Mouse (Mus musculus): ENCODE results near the gene Vmn1r6. TPM values are rescaled to one million over a fixed set of nuclear protein-coding genes. Genes with fewer than 3 reads are reported as not detected.
"Not testable (repeated sequence)": the region's sequence is repeated elsewhere in the genome, so short reads cannot be mapped to it uniquely, and the experiment has no call there.

Vmn1r6 gene
- polyA plus RNA-seq (2017; shearing (Covaris generic)) = not detected

DNA sequence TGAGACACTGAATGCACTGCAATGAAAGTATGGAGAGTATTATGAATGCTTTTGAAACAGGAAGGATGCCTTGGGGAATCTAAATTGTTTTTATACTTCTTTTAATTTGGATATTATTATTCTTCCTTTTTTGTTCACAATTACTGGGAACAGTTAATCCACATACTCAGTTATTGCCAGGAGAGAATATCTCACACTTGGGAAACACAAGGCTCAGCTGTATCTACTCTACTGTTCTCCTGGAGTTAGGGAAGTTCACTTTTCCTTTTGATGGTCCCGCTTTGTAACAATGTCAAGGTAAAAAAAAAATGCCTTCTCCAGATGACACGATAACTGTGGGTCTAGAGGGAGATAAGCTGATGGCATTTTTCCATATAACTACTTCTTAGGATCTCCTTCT lies at the start of gene Vmn1r6:
Gene Vmn1r6 (plus strand): TSS at position 301 of the 400 bp plus-strand sequence.
- no peak for ATAC-seq

DNA sequence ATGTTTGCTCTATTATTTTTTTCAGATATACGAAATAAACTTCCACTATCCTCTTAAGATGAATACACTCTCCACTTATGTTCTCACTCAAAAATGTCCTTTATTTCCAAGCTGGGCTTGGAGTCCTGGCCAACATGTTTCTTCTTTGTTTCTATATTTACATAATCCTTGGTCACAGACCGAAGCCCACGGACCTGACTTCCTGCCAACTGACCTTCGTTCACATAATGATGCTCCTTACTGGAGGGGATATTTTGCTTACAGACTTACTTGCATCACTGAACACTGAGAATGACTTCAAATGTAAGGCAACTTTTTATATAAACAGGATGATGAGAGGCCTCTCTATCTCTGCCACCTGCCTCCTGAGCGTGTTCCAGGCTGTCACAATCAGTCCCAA lies 40.6 kb upstream of the Vmn1r6 start:
- no peak for ATAC-seq

DNA sequence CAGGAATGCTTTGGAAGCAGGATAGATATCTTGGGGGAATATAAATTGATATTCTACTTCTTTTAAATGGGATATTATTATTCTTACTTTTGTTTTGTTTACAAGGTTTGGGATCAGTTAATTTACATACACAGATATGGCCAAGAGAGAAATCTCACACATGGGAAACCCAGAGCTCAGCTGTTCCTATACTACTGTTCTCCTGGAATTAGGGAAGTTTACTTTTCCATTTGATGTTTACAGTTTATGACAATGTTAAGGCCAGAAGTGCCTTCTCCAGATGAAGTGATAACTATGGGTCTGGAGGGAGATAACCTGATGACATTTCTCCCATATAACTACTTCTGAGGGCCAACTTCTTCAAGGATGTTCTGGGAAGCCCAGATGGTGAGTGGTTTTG lies 27.1 kb upstream of the Vmn1r6 start, which contains the start of gene Vmn1r5:
Gene Vmn1r5 (plus strand): TSS at position 301 of the 400 bp plus-strand sequence.
- ATAC-seq = no peak

DNA sequence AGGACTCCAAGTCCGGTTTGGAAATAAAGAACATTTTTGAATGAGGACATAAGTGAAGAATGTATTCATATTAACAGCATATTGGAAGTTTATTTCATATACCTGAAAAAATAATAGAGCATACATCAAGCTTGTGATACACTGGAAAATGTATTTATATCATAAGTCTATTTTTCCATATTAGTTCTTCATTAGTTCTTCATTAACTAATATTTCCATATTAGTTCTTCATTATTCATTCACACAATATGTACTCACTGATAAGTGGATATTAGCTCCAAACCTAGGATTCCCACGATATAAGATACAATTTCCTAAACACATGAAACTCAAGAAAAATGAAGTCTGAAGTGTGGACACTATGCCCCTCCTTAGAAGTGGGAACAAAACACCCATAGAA lies 28.2 kb downstream of the Vmn1r6 start, which contains the start of gene Vmn1r7:
Gene Vmn1r7 (minus strand): TSS at position 101 of the 400 bp plus-strand sequence.
- ATAC-seq = not testable (repeated sequence)

DNA sequence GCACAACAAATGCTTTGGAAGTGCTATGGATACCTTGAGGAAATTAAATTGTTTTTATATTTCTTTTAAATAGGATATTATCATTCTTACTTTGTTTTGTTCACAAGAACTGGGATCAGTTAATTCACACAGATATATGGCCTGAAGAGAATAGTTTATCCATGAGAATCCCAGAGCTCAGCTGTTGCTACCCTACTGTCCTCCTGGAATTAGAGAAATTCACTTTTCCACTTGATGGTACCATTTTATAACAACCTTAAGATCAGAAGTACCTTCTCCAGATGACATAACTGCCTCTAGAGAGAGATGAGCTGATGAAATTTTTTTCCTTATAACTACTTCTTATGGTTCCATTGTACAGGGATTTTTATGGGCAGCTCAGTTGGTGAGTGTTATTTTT lies 34.9 kb downstream of the Vmn1r6 start, which contains the start of gene Vmn1r8:
Gene Vmn1r8 (plus strand): TSS at position 301 of the 400 bp plus-strand sequence.
- no peak for ATAC-seq

DNA sequence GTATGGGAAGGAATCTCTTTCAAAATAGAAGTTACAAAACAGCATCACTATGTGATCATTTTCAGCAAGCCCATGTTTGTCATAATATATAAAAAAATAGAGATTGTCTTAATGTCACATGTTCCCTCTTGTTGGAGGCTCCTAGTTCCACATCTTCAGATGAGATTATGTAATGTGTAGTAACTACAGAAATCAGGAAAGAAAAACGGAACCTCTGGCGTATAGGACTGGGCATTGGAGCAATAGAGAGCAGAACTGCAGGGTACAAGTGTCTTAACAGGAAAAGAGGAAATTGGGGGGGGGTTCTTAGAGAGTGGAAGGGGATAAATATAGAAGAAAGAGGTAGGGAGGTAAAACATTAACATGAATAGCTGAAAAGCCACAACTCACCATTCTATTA lies 37.6 kb downstream of the Vmn1r6 start:
- ATAC-seq = no peak

Other genes starting within 250 kb of the Vmn1r6 start
- 10 to 100 TPM; 17.0 to 20.3 TPM for gene Kbtbd2, start 199.4 kb upstream of the Vmn1r6 start, polyA plus RNA-seq (2017; shearing (Covaris generic))
- gene Fkbp9, start 165.2 kb upstream of the Vmn1r6 start, polyA plus RNA-seq (2017; shearing (Covaris generic)) = not detected
- 10 to 100 TPM; 65.0 to 70.7 TPM for gene Nt5c3, start 73.3 kb upstream of the Vmn1r6 start, polyA plus RNA-seq (2017; shearing (Covaris generic))
- gene Vmn1r4, start 73.2 kb upstream of the Vmn1r6 start, polyA plus RNA-seq (2017; shearing (Covaris generic)) = not detected
- gene Vmn1r5, start 27.0 kb upstream of the Vmn1r6 start, polyA plus RNA-seq (2017; shearing (Covaris generic)) = not detected
- gene Vmn1r7, start 28.1 kb downstream of the Vmn1r6 start, polyA plus RNA-seq (2017; shearing (Covaris generic)) = not detected
- gene Vmn1r8, start 35.0 kb downstream of the Vmn1r6 start, polyA plus RNA-seq (2017; shearing (Covaris generic)) = not detected
- not detected for gene Vmn1r9, start 69.5 kb downstream of the Vmn1r6 start, polyA plus RNA-seq (2017; shearing (Covaris generic))
- not detected for gene Vmn1r10, start 112.2 kb downstream of the Vmn1r6 start, polyA plus RNA-seq (2017; shearing (Covaris generic))
- not detected for gene Vmn1r11, start 136.2 kb downstream of the Vmn1r6 start, polyA plus RNA-seq (2017; shearing (Covaris generic))
- gene Vmn1r12, start 159.7 kb downstream of the Vmn1r6 start, polyA plus RNA-seq (2017; shearing (Covaris generic)) = not detected
- gene Vmn1r13, start 206.0 kb downstream of the Vmn1r6 start, polyA plus RNA-seq (2017; shearing (Covaris generic)) = under 1 TPM in 1 of 2 experiments, not detected in 1; 0.99 TPM
- gene Vmn1r14, start 234.4 kb downstream of the Vmn1r6 start, polyA plus RNA-seq (2017; shearing (Covaris generic)) = not detected